Mouse (Mus musculus) spleen, postnatal 36 days (tissue): ENCODE results near the gene Susd1.

Source experiments
- DNase-seq, 2 experiments: peaks; one replicate each; pipeline ENCODE4 v3.0.0; 2022; ENCODE audit warnings: low spot score in 2 of 2, mixed read lengths in 1 of 2

Gene Susd1

GRCm38 (mm10) chr4:59381007-59381743 is 57.3 kb downstream of the Susd1 start:
- no peak for DNase-seq

GRCm38 (mm10) chr4:59380478-59380877 is 58.0 kb downstream of the Susd1 start:
- no peak for DNase-seq

GRCm38 (mm10) chr4:59379876-59380275 is 58.6 kb downstream of the Susd1 start:
- no peak for DNase-seq

GRCm38 (mm10) chr4:59378631-59379030 is 59.8 kb downstream of the Susd1 start:
- DNase-seq, result no peak

- no peak for DNase-seq
Observed at GRCm38 (mm10) chr4:59374271-59374938, 64.0 kb downstream of the Susd1 start.

- no peak for DNase-seq
Observed at GRCm38 (mm10) chr4:59372546-59373157, 65.8 kb downstream of the Susd1 start.

GRCm38 (mm10) chr4:59371910-59372309 is 66.5 kb downstream of the Susd1 start:
- DNase-seq, result no peak

GRCm38 (mm10) chr4:59369941-59370340 is 68.5 kb downstream of the Susd1 start:
- DNase-seq, result no peak

- DNase-seq, result no peak
Observed at GRCm38 (mm10) chr4:59368118-59368517, 70.3 kb downstream of the Susd1 start.

GRCm38 (mm10) chr4:59366206-59366605 is 72.2 kb downstream of the Susd1 start:
- no peak for DNase-seq

- DNase-seq, result no peak
Observed at GRCm38 (mm10) chr4:59365571-59365970, 72.9 kb downstream of the Susd1 start.

GRCm38 (mm10) chr4:59364229-59365173 is 73.9 kb downstream of the Susd1 start:
- DNase-seq, result no peak

- no peak for DNase-seq
Observed at GRCm38 (mm10) chr4:59363041-59363440, 75.4 kb downstream of the Susd1 start.

GRCm38 (mm10) chr4:59360704-59361103 is 77.7 kb downstream of the Susd1 start:
- DNase-seq, result peak; percentile 67 to 72

GRCm38 (mm10) chr4:59359921-59360320 is 78.5 kb downstream of the Susd1 start:
- no peak for DNase-seq

- no peak for DNase-seq
Observed at GRCm38 (mm10) chr4:59358960-59359359, 79.5 kb downstream of the Susd1 start.

GRCm38 (mm10) chr4:59355421-59355820 is 83.0 kb downstream of the Susd1 start:
- DNase-seq, result no peak

GRCm38 (mm10) chr4:59354666-59355065 is 83.8 kb downstream of the Susd1 start:
- DNase-seq, result no peak

GRCm38 (mm10) chr4:59351938-59352337 is 86.5 kb downstream of the Susd1 start:
- DNase-seq, result peak in 1 of 2 experiments; percentile 31

- DNase-seq, result no peak
Observed at GRCm38 (mm10) chr4:59350354-59350753, 88.1 kb downstream of the Susd1 start.

GRCm38 (mm10) chr4:59349425-59350185 is 88.8 kb downstream of the Susd1 start:
- DNase-seq, result no peak
